Mouse (Mus musculus): ENCODE measurements around the gene Nat9. TPM values are rescaled to one million over a fixed set of nuclear protein-coding genes. Genes with fewer than 3 reads are reported as not detected.

Nat9 gene
- polyA plus RNA-seq, 1 experiment from 2014 or later, result 13.8 TPM

- no peak overlapping the region for H3K9ac ChIP-seq
- H3K27ac ChIP-seq (replicated peaks), result peak overlapping the region; percentile 36; the same call in 1 of the 2 replicates
- peaks cover 2% of the 10 kb centered on the region; the same call in 1 of the 2 replicates for H3K36me3 ChIP-seq
- H3K4me1 ChIP-seq, result peaks cover 54% of the 10 kb centered on the region
- peaks cover 23% of the 10 kb centered on the region for H3K27me3 ChIP-seq (replicated peaks)
- H3K4me2 ChIP-seq, result no peak overlapping the region
- ATAC-seq (ENCODE audit: extremely low read depth, insufficient number of reproducible peaks, low FRiP score, low TSS enrichment), result no peak
- H3K4me3 ChIP-seq, result no peak overlapping the region
- no peaks in the 10 kb centered on the region for H3K9me3 ChIP-seq
- WGBS, result 66% methylated on average over 24 of the region's 24 CpGs
Measured at GRCm38 (mm10) chr11:115176399-115177190, 11.1 kb downstream of the Nat9 start.

GRCm38 (mm10) chr11:115173549-115174339 lies 13.9 kb downstream of the Nat9 start:
- Histone ChIP-seq H3K9ac (0 out of 2 replicates have a peak overlapping the region, but pooled peaks have one; percentile 47), H3K4me1 (peaks cover 61% of the 10 kb centered on the region), H3K9me3 (no peaks in the 10 kb centered on the region), H3K4me2 (peak overlapping the region; percentile 24; the same call in 1 of the 2 replicates), H3K27me3 (replicated peaks) (peaks cover 32% of the 10 kb centered on the region), H3K4me3 (no peak overlapping the region), H3K36me3 (no peaks in the 10 kb centered on the region), H3K27ac (replicated peaks) (no peak overlapping the region)
- ATAC-seq (ENCODE audit: extremely low read depth, insufficient number of reproducible peaks, low FRiP score, low TSS enrichment), result no peak
- 23% methylated on average over 16 of the region's 16 CpGs for WGBS

- WGBS, result 26% methylated on average over 4 of the region's 4 CpGs
- no peak overlapping the region for H3K9ac ChIP-seq
- no peak overlapping the region for H3K4me3 ChIP-seq
- H3K4me1 ChIP-seq, result peaks cover 56% of the 10 kb centered on the region
- H3K27ac ChIP-seq (replicated peaks), result no peak overlapping the region
- no peaks in the 10 kb centered on the region for H3K9me3 ChIP-seq
- H3K4me2 ChIP-seq, result peak overlapping the region; percentile 16
- ATAC-seq (ENCODE audit: extremely low read depth, insufficient number of reproducible peaks, low FRiP score, low TSS enrichment), result no peak
- peaks cover 32% of the 10 kb centered on the region for H3K27me3 ChIP-seq (replicated peaks)
- no peaks in the 10 kb centered on the region for H3K36me3 ChIP-seq
Measured at GRCm38 (mm10) chr11:115172825-115173287, 14.8 kb downstream of the Nat9 start.

- no peak for ATAC-seq (ENCODE audit: extremely low read depth, insufficient number of reproducible peaks, low FRiP score, low TSS enrichment)
- Histone ChIP-seq H3K36me3 (no peaks in the 10 kb centered on the region), H3K27me3 (replicated peaks) (peaks cover 30% of the 10 kb centered on the region), H3K4me3 (no peak overlapping the region), H3K9me3 (no peaks in the 10 kb centered on the region), H3K4me2 (no peak overlapping the region), H3K9ac (no peak overlapping the region), H3K4me1 (peaks cover 45% of the 10 kb centered on the region), H3K27ac (replicated peaks) (no peak overlapping the region)
- WGBS, result 50% methylated on average over 8 of the region's 8 CpGs
Measured at GRCm38 (mm10) chr11:115171125-115171524, 16.5 kb downstream of the Nat9 start.

GRCm38 (mm10) chr11:115169430-115169829 lies 18.2 kb downstream of the Nat9 start:
- no peak overlapping the region for H3K9ac ChIP-seq
- H3K4me3 ChIP-seq, result no peak overlapping the region
- H3K4me1 ChIP-seq, result peaks cover 43% of the 10 kb centered on the region
- no peak for ATAC-seq (ENCODE audit: extremely low read depth, insufficient number of reproducible peaks, low FRiP score, low TSS enrichment)
- H3K27ac ChIP-seq (replicated peaks), result no peak overlapping the region
- H3K36me3 ChIP-seq, result no peaks in the 10 kb centered on the region
- WGBS, result 83% methylated on average over 4 of the region's 4 CpGs
- no peaks in the 10 kb centered on the region for H3K9me3 ChIP-seq
- H3K27me3 ChIP-seq (replicated peaks), result peaks cover 35% of the 10 kb centered on the region
- no peak overlapping the region for H3K4me2 ChIP-seq

- 68% methylated on average over 8 of the region's 8 CpGs for WGBS
- no peaks in the 10 kb centered on the region for H3K36me3 ChIP-seq
- no peak for ATAC-seq (ENCODE audit: extremely low read depth, insufficient number of reproducible peaks, low FRiP score, low TSS enrichment)
- no peak overlapping the region for H3K4me2 ChIP-seq
- H3K9ac ChIP-seq, result no peak overlapping the region
- H3K9me3 ChIP-seq, result no peaks in the 10 kb centered on the region
- H3K27ac ChIP-seq (replicated peaks), result no peak overlapping the region
- no peak overlapping the region for H3K4me3 ChIP-seq
- H3K4me1 ChIP-seq, result peaks cover 39% of the 10 kb centered on the region
- H3K27me3 ChIP-seq (replicated peaks), result peaks cover 30% of the 10 kb centered on the region
Measured at GRCm38 (mm10) chr11:115167631-115168249, 19.9 kb downstream of the Nat9 start.

- no peak overlapping the region for H3K27ac ChIP-seq (replicated peaks)
- no peaks in the 10 kb centered on the region for H3K36me3 ChIP-seq
- ATAC-seq (ENCODE audit: extremely low read depth, insufficient number of reproducible peaks, low FRiP score, low TSS enrichment), result no peak
- no peak overlapping the region for H3K4me3 ChIP-seq
- no peaks in the 10 kb centered on the region for H3K9me3 ChIP-seq
- WGBS, result 77% methylated on average over 3 of the region's 3 CpGs
- no peak overlapping the region for H3K9ac ChIP-seq
- no peak overlapping the region for H3K4me2 ChIP-seq
- H3K27me3 ChIP-seq (replicated peaks), result peaks cover 30% of the 10 kb centered on the region
- H3K4me1 ChIP-seq, result peaks cover 39% of the 10 kb centered on the region
Measured at GRCm38 (mm10) chr11:115166776-115167175, 20.9 kb downstream of the Nat9 start.

GRCm38 (mm10) chr11:115164976-115165374 lies 22.7 kb downstream of the Nat9 start:
- no peak overlapping the region for H3K27ac ChIP-seq (replicated peaks)
- 5% methylated on average over 9 of the region's 9 CpGs for WGBS

GRCm38 (mm10) chr11:115164341-115164975 lies 23.2 kb downstream of the Nat9 start:
- no peak overlapping the region for H3K27ac ChIP-seq (replicated peaks)
- ATAC-seq (ENCODE audit: extremely low read depth, insufficient number of reproducible peaks, low FRiP score, low TSS enrichment), result no peak
- WGBS, result 0% methylated on average over 14 of the region's 14 CpGs

More at GRCm38 (mm10) chr11:115164976-115165374, 22.7 kb downstream of the Nat9 start:
- Histone ChIP-seq H3K4me3 (peak overlapping the region; percentile 79), H3K9ac (peak overlapping the region; percentile 81), H3K27me3 (replicated peaks) (peaks cover 21% of the 10 kb centered on the region), H3K9me3 (no peaks in the 10 kb centered on the region), H3K36me3 (no peaks in the 10 kb centered on the region), H3K4me1 (peaks cover 43% of the 10 kb centered on the region), H3K4me2 (peak overlapping the region; percentile 97)
- ATAC-seq (ENCODE audit: extremely low read depth, insufficient number of reproducible peaks, low FRiP score, low TSS enrichment), result no peak

GRCm38 (mm10) chr11:115163568-115164150 lies 24.0 kb downstream of the Nat9 start:
- no peak for ATAC-seq (ENCODE audit: extremely low read depth, insufficient number of reproducible peaks, low FRiP score, low TSS enrichment)
- H3K4me1 ChIP-seq, result peaks cover 45% of the 10 kb centered on the region
- H3K4me3 ChIP-seq, result peak overlapping the region; percentile 79
- H3K9me3 ChIP-seq, result no peaks in the 10 kb centered on the region
- H3K36me3 ChIP-seq, result no peaks in the 10 kb centered on the region
- no peak overlapping the region; the same call in none of the 2 replicates for H3K27ac ChIP-seq (replicated peaks)
- peak overlapping the region; percentile 81 for H3K9ac ChIP-seq
- H3K4me2 ChIP-seq, result peak overlapping the region; percentile 97
- H3K27me3 ChIP-seq (replicated peaks), result peaks cover 21% of the 10 kb centered on the region
- WGBS, result under 1% methylated on average over 47 of the region's 47 CpGs

More at GRCm38 (mm10) chr11:115164341-115164975, 23.2 kb downstream of the Nat9 start:
- no peaks in the 10 kb centered on the region for H3K9me3 ChIP-seq
- peak overlapping the region; percentile 81 for H3K9ac ChIP-seq
- no peaks in the 10 kb centered on the region for H3K36me3 ChIP-seq
- H3K4me2 ChIP-seq, result peak overlapping the region; percentile 97
- H3K4me1 ChIP-seq, result peaks cover 43% of the 10 kb centered on the region
- H3K4me3 ChIP-seq, result peak overlapping the region; percentile 79
- H3K27me3 ChIP-seq (replicated peaks), result peaks cover 21% of the 10 kb centered on the region

Data from heart, embryonic 13.5 days (tissue).